Mouse (Mus musculus) right cerebral cortex, postnatal 4 days (tissue): ENCODE results near the gene Sufu.
A peak's percentile ranks its signal among the peaks of the same experiment; 100 is the strongest.

Source experiments
- DNase-seq: peaks from one replicate; pipeline ENCODE4 v3.0.0-alpha.2; 2022

Gene Sufu

DNA sequence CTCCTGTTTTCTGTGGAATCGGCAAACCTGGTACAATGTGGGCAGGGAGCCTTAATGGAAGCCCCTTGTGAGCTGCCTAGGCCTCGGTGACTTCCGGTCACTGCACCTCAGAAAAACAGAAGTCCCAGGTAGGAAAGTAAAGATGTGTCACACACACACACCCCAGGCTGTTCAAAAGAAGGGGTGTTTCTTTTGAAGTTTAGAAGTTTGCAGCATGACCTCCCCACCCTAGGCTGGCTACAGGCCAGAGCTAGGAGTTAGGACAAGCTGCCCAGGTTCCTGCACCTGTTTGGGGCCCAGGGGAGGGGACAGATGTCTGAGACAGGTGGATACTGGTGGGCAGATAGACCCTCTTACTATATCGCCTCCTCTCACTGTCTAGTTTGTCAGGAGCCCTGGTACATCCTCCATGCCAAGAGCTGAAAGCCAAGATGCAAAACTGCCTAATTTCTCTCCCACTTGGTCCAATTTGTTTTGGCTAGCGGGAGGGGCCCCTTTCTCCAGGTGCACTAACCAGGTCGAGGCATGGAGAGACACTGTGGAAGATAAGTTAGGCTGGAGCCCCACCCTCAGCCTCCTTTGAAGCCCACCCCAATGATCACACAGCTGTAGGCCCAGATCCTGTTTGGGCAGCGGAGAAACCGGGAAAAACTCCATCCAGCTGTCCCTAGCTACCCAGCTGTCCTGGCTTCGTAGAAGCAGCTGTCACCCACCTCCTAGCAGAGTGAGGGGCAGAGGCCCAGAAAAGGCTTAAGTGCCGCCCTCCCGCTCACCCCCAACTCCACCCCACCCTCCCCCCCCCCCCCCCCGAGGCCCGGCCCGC lies 121.0 kb downstream of the Sufu start:
- no peak for DNase-seq

DNA sequence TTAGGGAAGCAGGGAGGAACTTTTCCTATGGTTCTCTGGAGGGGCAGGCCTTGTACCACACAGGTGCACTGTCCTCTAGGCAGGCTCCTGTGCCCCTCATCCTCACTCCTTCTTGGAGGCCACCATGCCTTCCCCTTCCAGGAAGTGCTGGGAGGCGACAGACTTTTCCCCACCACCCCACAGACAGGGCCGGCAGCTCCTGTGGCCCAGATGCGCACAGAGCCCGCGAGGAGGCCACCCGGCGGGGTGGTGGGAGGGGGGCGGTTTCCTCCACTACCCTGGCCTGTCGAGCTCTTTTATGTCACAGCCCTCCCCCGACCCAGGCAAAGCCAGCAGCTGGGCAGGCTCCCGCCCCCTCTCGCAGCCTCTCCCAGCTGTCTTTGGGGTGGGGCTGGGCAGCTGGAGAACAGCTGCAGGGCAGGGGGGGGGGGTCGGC lies 121.7 kb downstream of the Sufu start:
- DNase-seq, result no peak

DNA sequence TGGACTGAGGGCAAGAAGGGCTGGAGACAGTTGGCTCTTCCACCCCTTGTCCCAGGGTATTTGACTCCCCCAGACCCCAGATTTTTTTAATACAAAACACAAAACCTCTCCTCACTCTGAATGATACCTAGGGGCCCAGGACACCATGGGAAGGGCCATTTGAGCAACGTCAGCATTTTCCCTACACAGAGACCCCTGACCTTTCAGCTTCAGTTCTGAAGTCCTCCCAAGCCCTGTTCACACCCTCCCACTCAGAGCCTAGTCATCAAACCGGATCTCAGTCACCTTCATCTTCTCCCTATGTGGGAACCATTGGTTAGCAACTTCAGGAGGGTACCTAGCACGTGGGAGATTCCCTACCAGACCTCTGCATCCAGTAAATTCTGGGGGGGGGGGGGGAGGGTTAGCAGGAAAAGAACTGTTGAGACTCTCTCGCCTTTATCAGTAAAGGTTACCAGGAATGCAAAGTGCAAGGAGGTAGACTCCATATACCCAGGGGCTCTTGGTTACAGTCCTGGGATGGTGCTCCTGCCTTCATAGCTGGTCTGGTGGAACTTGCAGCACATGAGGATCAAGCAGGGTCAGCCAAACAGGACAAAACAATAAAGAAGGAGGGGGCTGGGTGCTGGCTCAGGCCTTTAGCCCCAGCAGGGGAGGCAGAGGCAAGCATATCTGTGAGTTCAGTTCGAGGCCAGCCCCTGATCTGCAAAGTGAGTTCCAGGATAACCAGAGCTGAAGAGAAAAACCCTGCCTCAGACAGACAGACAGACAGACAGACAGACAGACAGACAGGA lies 122.3 kb downstream of the Sufu start:
- no peak for DNase-seq

DNA sequence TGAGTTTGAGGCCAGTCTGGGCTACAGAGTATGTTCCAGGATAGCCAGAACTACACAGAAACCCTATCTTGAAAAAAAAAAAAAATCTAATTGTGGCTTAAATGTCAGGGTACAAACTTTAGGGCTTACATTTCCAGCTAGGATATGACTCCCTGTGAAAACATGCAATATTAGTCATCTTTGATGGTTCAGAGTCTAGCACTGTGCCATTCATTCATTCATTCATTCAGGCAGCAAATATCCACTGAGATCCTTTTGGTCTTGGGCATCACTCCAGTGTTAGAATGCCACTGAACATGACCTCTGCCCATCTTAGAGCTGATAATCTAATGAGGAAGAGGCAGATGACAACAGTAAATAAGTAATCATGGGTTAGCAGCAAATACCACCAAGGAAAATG lies 125.0 kb downstream of the Sufu start:
- DNase-seq, result no peak

DNA sequence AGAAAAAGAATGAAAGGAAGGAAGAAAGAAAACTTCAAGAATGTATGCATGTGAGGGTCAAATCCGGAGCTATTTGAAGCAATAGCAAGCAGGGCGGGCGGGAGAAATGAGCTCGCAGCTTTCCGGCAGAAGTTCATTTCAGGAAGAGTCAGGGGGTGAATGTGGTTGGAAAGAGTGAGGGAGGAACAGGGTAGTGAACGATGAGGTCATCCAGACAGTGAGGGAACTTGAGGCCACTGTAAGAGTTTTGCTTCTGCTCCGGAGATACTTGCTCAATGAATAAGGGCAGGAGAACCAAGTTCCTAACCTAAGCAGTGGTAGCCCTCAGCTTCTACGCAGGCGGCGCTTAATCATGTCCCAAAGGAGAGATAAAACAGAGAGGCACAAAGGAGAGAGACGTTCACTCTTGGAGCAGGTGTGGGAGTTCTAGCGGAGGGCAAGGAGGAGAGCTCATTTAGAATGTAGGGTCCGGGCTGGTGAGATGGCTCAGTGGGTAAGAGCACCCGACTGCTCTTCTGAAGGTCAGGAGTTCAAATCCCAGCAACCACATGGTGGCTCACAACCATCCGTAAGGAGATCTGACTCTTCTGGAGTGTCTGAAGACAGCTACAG lies 125.8 kb downstream of the Sufu start:
- DNase-seq, result no peak

DNA sequence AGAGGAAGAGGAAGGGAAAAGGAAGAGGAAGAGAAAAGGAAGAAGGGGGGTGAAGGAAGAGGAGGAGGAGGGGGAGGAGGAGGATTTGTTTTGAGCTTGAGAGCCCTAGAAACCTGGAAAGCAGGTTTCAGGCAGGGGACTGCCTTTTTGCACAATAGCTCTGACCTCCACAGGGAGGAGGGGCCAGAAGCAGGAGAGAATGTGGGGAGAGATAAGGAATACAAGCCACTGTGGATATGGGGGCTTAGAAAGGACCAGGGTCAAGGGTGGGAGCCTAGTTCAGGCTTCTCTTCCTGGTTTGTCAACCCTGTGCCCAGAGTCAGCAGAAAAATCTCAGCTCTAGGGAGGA lies 126.4 kb downstream of the Sufu start:
- no peak for DNase-seq

DNA sequence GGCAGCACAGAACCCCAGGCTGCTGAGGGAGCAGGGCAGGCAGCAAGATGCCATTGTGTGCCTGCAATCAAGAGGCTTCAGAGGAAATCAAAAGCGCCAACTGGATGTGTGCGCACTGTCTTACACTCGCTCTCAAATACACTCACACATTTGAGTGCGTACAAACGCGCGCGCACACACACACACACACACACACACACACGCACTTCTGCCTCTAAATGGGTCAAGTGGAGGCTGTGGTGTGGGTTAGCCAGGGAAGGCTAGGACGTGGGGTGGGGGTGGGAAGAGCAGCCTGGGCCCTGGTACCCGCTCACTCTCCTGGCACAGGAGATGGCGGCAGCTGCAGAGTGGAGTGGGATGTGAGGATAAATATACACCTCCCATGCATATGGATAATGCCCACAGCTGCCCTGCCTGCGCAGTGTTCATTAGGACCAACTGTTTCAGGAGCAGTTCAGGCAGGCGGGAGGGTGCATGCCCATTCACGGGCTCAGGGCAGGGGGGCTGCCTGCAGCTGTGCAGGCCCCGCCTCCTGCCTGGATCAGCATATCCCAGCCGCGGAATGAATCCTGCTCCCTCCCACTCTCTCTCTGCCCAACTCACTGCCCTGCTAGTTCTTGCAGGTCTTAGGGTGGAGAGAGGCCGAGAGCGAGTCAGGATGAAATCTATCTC lies 126.9 kb downstream of the Sufu start:
- peak; percentile 59 for DNase-seq

DNA sequence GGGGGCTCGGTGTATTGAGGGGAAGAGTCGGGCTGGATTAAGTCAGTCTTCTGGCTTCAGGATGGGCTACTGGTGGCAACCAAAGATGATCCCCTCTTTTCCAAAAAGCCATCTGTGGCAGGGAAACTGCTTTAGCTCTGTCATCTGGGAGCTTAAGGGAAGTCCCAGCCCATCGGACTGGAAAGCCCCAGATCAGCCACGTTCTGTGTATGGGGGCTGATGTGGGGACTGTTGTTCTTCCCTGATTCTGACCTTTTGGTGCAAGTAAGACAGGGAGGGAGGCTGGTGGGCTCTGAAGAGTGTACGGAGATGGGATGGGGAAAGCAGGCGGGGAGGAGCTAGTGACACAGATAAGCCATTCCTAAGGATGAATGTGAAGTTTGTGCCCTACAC lies 127.5 kb downstream of the Sufu start:
- DNase-seq, result no peak

DNA sequence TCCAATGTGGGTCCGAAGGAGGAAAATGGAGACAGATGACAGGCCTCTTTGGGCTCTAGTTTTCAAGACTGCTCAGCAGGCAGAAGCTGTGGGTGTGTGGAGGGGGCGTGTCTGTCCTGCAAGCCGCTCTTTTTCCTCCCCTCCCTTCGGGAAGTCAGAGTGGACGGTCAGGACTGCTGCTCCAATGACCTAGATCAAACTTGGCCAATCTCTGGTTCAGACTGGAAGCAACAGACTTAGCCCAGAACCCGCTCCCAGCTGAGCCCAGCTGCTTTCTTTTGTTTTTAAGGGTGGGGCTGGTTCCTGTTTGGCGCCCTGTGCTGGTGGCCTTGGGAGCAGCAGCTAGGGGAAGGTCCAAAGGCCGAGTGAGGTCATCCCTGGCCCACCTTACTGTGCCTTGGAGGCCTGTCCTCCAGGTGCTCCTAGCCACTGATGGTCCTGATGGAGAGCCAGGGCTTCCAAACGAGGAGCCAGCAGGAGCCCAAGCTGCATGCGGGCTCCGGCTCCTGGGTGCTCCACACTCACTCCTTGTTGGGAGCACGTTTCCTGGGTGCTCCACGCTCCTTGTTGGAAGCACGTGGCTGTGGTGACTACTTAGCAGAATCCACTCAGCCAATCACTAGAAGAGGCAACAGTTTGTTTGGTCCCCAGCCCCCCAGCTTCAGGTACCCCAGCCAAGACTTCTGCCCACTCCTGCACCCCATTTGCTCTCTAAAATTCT lies 128.1 kb downstream of the Sufu start:
- no peak for DNase-seq

DNA sequence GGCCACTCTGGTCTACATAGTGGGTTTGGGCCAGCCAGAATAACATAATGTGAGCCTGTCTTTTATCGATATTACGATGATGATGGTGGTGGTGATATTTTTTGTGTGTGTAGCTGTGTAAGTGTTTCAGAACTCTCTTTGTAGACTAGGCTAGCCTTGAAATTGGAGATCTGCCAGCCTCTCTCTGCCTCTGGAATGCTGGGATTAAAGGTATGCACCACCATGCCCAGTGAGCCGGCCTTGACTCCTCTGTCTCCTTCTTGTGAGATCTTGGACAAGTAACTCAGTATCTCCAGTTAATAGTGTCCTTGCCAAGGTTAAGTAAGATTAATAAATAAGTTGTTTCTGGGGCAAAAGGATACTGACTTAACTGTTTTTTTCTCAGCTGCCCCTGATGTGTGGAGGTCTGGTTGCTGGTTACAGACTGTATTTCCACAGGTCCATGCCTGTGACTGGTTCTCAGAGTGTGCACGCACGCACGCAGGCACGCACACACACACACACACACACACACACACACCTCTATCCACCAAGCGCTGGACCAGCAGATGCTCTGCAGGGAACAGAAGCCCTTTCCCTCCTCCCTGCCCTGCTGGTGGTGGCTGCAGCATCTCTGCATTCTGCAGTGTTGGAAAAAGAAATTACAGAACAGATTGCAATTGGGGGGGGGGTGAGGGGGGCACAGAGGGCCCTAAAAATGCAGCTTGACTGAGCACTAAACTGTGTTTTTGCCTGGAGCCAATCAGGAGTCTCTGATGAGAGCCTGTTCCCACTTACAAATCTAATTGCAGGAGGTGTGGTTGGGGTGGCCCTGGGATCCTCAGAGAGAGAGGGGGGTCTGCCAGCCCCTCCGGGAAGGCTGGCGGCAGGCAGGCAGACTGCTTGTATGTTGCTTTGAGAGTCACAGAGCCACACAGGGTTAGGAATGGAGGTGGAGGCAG lies 129.3 kb downstream of the Sufu start:
- no peak for DNase-seq

DNA sequence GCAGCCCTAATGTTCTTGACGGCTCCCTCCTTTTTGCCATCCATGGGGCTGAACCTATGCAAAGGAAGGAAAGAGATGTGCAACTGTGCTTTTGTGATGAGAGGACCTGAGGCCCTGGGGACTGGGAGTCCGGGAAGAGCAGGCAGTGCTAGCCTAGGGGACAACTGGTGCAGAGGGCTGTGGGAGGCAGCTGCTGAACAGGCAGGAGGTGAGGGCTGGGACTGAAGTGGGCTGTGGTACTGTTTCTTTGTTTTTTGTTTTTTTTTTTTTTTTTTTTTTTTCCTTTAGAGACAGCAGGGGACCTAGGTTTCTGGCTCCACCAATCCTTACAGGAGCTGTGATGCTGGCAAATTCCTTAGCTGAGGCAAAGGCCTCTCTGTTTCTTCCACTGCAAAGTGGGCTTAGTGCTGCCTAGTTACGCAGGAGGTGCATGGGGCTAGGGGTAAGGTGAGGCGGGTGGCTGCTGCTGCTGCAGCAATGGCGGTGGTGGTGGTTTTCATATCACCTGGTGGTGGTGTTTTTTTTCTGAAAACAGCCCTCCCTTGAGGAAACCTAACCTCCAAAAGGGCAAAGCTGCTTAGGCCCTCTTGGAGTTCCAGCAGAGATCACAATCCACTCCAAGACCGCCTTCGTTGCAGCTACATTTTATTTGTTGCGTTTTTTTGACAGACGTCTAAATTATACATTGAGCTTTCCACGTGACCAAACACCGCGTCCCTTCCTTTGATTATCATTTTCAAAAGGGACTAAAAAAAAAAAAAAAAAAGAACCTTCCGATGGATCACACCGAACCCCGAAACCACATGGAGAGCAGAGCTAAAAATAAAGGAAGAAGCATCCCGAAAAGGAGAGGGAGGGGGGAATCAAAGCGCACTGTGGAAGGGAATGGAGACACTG lies 131.2 kb downstream of the Sufu start:
- no peak for DNase-seq

DNA sequence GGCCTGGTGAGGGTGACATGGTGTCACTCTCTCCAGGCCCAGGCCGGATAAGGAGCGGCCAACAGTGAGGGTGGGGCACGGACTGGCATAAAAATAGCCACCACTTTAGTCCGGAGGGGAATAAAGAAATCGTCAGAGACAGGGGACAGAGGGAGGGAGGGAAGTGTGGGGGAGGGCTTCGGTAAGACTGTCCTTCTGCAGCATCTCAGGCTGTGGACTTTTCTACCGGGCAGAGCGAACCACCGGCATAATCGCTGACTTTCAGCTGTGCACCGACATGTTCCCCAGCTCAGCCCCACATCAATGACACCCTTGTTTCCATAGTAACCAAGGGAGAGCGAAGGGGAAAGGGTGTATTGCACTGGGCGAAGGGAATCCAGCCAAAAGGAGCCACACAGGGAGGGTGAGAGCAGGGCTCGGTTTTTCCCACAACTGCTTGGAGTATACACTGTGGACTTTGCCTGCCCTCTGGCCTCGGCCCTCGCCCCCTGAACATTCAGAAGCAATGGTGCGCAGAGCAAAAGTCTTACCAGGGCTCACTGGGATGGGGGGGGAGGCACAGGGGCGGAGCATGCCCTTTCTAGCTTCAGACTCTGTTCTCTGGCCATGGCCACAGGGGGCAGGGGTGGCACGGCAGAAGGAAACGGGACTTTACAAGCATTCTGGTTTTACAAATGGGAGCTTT lies 132.0 kb downstream of the Sufu start:
- DNase-seq, result peak; percentile 57

DNA sequence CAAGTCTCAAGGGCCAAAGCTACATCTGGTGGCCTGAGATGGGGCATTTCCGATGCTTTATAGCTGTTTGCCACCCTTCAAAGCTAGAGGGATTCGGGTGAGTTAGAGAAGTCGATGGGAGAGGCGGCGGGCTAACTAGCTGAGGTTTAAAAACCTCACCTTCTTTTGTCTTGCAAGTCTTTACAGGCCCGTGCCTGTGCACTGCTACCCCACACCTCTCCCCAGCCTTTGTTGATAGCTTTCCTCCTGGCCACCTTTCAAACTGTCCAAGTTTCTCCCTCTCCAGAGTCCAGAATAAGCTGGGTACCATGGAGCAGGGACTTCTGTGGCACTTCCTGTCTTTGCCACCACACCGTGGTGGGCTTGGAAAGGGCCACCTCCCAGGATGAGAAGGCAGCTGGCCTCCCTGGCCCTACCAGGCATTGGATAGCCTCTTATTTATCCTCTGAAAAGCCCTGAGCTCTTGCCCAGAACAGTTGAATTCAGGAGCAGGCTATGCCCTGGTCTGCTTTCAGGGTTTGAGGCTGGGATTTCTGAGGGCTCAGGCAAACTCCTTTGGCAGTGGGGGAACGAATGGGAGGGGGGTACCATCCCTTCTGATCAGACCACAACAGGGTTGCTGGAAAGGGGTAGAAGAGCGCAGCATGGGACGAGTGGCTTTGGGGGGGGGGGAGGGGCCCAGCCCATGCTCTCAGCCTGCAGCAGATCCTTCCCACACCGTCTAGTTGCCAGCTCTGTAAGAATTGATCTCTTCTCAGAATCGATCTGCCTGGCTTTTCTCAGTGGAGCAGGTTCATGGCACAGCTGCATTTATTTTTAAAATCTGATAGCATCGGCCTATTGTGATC lies 133.1 kb downstream of the Sufu start:
- no peak for DNase-seq

DNA sequence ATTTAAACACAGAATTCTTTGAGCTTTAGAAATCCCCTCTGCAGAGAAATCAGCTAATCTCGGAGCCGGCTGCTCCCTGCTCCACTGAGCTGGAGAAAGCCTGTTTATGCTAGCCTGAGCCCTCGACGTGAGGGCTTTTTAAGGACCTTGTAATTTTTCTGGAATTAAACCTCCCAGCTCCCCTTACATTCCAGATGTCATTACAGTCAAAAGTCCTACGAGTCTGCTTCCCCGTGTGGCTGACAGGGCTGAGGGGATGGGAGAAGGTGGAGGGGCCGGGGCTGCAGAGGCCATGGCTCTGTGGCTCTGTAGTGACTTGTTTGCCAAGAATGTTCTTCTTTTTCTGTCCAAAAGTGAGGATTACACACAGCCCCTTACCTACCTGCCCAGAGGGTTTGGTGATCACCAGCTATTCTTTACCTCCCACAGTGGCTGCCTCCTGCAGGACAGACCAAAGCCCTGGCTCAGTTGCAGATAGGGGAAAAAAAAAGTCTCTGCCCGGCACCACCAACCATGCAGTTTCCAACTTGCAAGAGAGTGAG lies 133.8 kb downstream of the Sufu start:
- no peak for DNase-seq

DNA sequence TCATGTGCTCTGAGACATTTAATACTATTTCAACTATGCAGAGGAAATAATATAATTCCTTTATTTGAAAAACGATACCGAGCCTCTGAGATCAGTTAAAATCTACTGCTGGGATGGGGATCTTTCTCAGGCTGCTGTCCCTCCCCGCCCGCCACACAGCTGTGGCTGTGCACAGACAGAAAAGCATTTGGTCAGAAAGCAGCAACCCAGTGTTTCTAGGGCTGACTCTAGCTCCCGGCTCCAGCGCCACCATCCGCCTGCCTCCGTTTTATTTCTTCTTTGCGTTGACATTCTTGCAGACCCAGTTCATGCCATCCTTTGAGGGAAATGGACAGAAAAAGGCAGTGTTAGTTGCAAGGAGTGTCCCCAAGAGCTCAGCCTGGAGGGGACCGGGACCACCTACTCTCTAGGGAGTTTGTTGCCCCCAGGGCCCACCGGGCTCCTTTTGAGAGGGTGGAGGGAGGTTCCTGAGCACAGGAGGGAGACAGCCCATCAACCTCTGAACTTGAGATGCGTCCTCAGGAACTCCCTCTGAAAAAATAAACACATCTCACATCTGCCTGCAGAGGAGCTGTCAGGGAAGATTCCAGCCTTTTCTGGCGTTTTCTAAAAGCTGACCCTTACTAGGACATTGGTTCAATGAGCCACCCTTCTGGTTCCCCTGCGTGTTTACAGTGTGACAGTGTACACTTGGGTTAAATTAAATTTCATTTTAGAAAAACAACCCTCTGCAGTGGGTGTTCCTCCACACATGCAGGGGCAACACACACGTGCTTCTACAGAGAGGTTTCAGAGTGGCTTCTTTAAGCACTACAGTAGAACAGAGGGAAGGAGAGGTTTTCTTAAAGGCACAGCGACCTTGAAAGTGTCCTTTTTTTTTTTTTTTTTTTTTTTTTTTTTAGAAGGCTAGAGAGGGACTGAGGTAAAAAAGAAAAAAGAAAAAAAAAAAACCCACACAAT lies 134.7 kb downstream of the Sufu start:
- DNase-seq, result no peak

DNA sequence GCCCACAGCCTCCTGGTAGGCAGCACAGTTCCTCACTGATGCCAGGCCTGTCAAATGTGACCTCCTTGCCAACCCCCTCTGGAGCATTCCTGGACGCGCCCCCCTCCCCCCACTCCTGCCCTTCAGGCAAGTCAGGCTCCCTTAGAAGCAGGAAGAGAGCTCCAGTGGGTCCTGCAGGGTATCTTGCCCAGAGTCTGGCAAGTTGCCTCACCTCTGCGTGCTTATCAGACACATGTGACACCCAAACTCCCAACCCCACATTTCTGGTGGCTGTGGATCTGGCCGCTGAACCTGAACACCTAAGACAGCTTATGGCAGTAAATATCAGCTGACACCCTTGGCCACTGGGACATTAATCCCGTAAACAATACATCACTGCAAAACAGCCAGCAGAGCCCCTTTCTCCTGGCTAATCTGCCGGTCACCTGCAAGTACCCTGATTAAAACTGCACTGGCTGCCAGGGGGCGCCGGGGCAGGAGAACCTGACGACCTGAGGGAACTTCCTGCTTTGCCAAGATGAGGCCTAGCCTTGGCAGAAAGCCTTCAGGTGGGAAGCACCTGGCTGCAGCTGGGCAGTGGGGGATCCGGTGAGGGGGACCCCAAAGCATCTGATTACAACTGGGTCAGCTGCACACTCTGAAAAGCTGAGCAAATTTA lies 135.5 kb downstream of the Sufu start:
- DNase-seq, result no peak

DNA sequence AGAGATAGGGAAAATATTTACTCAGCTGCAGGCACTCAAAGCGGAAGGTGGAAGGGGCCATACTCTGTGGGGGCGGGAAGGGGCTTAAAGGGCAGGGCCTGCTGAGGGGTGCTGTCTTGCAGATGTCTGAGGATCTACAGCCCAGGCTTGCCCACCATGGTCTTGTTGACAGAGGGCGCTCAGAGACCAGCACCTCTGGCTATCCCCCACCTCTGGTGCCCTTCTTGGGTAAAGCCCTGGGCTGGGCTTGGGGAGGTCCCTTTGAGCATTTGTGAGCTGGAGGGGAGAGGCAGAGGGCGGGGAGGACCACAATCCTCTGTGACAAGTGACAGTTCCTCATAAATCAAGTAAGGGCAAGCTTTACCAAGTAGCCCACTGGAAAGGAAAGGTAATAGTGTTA lies 136.4 kb downstream of the Sufu start:
- DNase-seq, result no peak
